Mouse (Mus musculus): ENCODE measurements around the gene Flt4.

DNA sequence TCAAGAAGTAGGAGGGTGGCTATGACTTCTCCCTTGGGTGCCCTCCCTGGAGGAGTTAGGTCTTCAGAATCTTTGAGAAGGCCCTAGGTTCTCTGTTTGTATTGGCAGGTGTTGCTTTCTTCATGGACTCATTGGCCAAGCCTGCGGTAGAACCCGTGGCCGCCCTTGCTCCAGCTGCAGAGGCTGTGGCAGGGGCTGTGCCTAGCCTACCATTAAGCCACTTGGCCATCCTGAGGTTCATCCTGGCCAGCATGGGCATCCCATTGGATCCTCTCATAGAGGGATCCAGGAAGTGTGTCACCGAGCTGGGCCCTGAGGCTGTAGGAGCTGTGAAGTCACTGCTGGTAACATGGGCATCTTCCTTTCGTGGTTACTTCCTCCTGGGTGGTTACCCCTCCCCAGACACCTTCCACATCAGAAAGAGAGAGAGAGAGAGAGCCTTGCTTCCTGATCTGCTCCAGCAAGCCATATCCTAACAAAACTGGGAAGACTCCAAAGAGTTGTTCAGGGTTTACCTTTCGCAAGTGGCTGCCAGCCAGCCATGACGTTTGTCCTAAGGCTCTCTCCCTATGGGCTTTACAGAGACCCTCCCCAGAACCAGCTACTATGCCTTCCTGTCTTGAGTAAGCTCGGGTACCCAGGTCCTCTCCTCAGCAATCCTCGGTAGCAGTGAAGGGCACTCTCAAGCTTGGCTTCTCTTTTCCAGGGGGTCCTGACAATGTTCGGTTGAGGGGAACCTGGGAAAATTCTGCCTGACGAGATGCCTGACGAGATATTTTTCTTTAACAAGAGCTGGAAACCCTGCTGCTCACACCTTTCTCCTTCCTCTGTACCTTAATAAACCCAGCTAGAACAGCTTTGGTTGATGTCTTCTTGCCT lies 55.4 kb downstream of the Flt4 start:
- no peak for TF ChIP-seq POLR2A (IDR thresholded peaks at IDR 0.05; ENCODE audit: insufficient read length, low read depth)
- no peak for TF ChIP-seq REST (IDR thresholded peaks at IDR 0.05; ENCODE audit: insufficient read depth, insufficient read length)
- TF ChIP-seq POLR2AphosphoS2 (IDR thresholded peaks at IDR 0.05; ENCODE audit: insufficient read length, low read depth) = peak; percentile 45
- TF ChIP-seq E2F4 (IDR thresholded peaks at IDR 0.05; ENCODE audit: insufficient read depth) = no peak
- TF ChIP-seq TCF12 (IDR thresholded peaks at IDR 0.05; ENCODE audit: insufficient read depth, poor library complexity, severe bottlenecking) = no peak
- no peak for TF ChIP-seq USF1 (IDR thresholded peaks at IDR 0.05; ENCODE audit: low read depth)
- no peak for TF ChIP-seq MYOD1 (IDR thresholded peaks at IDR 0.05; ENCODE audit: control insufficient read depth in 1 of 3, insufficient read length in 2 of 3, low read depth in 2 of 3)
- no peak for TF ChIP-seq SRF (IDR thresholded peaks at IDR 0.05; ENCODE audit: control insufficient read depth, insufficient read length, low read depth)
- no peak for TF ChIP-seq MAX (IDR thresholded peaks at IDR 0.05; ENCODE audit: low read depth)
- TF ChIP-seq TCF3 (IDR thresholded peaks at IDR 0.05; ENCODE audit: insufficient read length, low read depth) = no peak
- TF ChIP-seq MYOG (IDR thresholded peaks at IDR 0.05; ENCODE audit: control insufficient read depth in 1 of 3, insufficient read depth in 1 of 3, insufficient read length in 2 of 3, low read depth in 2 of 3) = no peak
- TF ChIP-seq CEBPB (IDR thresholded peaks at IDR 0.05; ENCODE audit: insufficient read depth, poor library complexity, severe bottlenecking) = no peak
